Mouse (Mus musculus): ENCODE measurements at regions not wholly inside any gene's neighbourhood (a gene's known extent, or its start where the extent isn't known, plus 50 kb on each side); places are given as distances from the start of the nearest gene placed in this dataset.

- TF ChIP-seq GATA1 (IDR thresholded peaks at IDR 0.05; ENCODE audit: borderline replicate concordance, low read length) (no peak), FLI1 (IDR thresholded peaks at IDR 0.05; ENCODE audit: low read length) (no peak)
Observed at GRCm38 (mm10) chr10:126185410-126185809, 219.4 kb downstream of the Lrig3 start.

All from megakaryocyte, embryonic 14.5 days (primary cell).